In the genomic region with DNA sequence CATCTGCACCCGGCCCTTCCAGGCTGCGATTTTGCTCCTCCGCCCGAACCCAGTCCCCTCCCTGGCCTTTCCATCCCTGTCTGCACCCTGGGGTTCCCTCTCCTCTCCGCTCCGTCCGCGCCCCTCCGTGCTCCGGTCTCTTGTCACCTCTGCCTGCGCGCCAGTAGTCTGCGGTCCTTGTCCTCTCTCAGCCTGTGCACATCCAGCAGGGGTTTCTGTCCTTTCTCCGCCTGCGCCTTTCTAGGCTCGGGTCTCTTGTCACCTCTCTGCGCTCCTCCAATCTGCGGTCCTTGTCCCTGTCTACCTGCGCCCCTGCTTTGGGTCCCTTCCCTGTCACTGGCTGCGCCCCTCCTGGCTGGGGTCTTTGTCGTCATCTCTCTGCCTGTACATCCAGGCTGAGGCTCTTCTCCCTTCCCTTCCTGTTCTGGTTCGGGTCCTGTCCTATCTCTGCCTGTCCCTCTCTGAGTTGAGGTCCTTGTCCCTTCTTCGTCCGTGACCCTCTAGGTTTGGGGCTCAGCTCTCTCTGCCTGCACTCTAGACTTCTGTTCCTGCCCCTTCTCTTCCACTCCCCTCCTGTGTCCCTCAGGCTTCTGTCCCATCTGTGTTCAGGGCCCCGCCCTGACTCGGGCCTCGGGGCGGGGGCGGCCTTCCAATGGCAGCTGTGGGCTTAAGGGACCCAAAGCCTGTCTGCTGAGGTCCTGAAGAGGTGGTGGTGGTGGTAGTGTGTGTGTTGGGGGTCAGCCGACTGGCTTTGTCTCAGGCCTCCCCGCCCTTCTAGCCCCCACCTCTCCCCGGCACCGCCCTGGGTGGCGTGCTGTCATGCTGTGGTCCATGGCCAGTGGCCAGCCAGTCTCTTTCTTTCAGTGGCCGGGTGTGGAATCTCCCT, we compare ENCODE assay signal across 8 mouse cellular contexts. TPM values are rescaled to one million over a fixed set of nuclear protein-coding genes. Genes with fewer than 3 reads are reported as not detected.
DNase-seq lines count a peak whose midpoint lies in the region; ATAC-seq and TF ChIP-seq lines count a peak whose summit lies in the region.

No protein-coding gene starts in this region.

- DNase-seq in layer of hippocampus, adult 2 months (ENCODE audit: low spot score in 2 of 2): no peak
- DNase-seq in layer of hippocampus, adult 9-10 months (ENCODE audit: low spot score): no peak
- peak; percentile 68 for DNase-seq in cerebellum, adult 11 months
- DNase-seq in heart, postnatal 36 days: peak; percentile 74 to 82
- peak; percentile 33 to 36 for DNase-seq in layer of hippocampus, postnatal 14 days (ENCODE audit: low spot score in 2 of 2)

- no peak for TF ChIP-seq CTCF in layer of hippocampus, adult 2 months (conservative IDR thresholded peaks at IDR 0.05)

- WGBS in forebrain, embryonic 13.5 days: 1% methylated on average over 35 of the region's 35 CpGs
- WGBS in macrophage (ENCODE audit: missing documents): 12% methylated on average over 35 of the region's 35 CpGs
- WGBS in stomach, embryonic 14.5 days: 1% methylated on average over 35 of the region's 35 CpGs

- no peaks in the 10 kb centered on the region for H3K27me3 ChIP-seq in forebrain, embryonic 13.5 days
- H3K27me3 ChIP-seq in stomach, embryonic 14.5 days (ENCODE audit: control insufficient read depth, insufficient read depth, low read length): no peaks in the 10 kb centered on the region

- no peaks in the 10 kb centered on the region for H3K9me3 ChIP-seq in forebrain, embryonic 13.5 days (replicated peaks)
- no peaks in the 10 kb centered on the region for H3K9me3 ChIP-seq in stomach, embryonic 14.5 days (ENCODE audit: control insufficient read depth, low read depth, low read length)

- intact Hi-C loops in heart, postnatal 36 days (cut with DNase I): loop anchor here (5.0 kb wide), 1 partner anchor 198 kb away; no protein-coding TSS in a partner anchor

- H3K4me2 ChIP-seq in forebrain, embryonic 13.5 days: peak overlapping the region; percentile 97
- peak overlapping the region; percentile 98 for H3K4me2 ChIP-seq in stomach, embryonic 14.5 days (replicated peaks; ENCODE audit: low read depth, low read length)

- H3K27ac ChIP-seq in layer of hippocampus, adult 2 months: peak overlapping the region; percentile 100
- H3K27ac ChIP-seq in forebrain, embryonic 13.5 days: peak overlapping the region; percentile 93
- H3K27ac ChIP-seq in macrophage: peak overlapping the region; percentile 73
- peak overlapping the region; percentile 85 for H3K27ac ChIP-seq in stomach, embryonic 14.5 days (ENCODE audit: low read length)

- peak overlapping the region; percentile 99 for H3K9ac ChIP-seq in forebrain, embryonic 13.5 days
- peak overlapping the region; percentile 97 for H3K9ac ChIP-seq in stomach, embryonic 14.5 days (replicated peaks; ENCODE audit: low read depth, low read length)

- peaks cover 55% of the 10 kb centered on the region for H3K79me2 ChIP-seq in macrophage (ENCODE audit: inconsistent target)

- ATAC-seq in forebrain, embryonic 13.5 days: peak; percentile 61
- peak; percentile 29; the same call in 1 of the 2 replicates for ATAC-seq in stomach, embryonic 14.5 days (ENCODE audit: insufficient number of reproducible peaks, insufficient read depth, low FRiP score, low read depth)

- peaks cover 45% of the 10 kb centered on the region for H3K4me1 ChIP-seq in forebrain, embryonic 13.5 days
- H3K4me1 ChIP-seq in stomach, embryonic 14.5 days (ENCODE audit: control insufficient read depth, insufficient read depth, low read length): peaks cover 22% of the 10 kb centered on the region

- H3K36me3 ChIP-seq in forebrain, embryonic 13.5 days (ENCODE audit: poor library complexity, severe bottlenecking): peaks cover 12% of the 10 kb centered on the region
- 0 out of 2 replicates have a peak, but pooled peaks cover 11% of the 10 kb centered on the region for H3K36me3 ChIP-seq in macrophage (ENCODE audit: inconsistent target)
- H3K36me3 ChIP-seq in stomach, embryonic 14.5 days (ENCODE audit: control insufficient read depth, insufficient read depth, low read length): no peaks in the 10 kb centered on the region; the same call in 1 of the 2 replicates

- peak overlapping the region; percentile 72 for H3K4me3 ChIP-seq in layer of hippocampus, adult 2 months
- H3K4me3 ChIP-seq in forebrain, embryonic 13.5 days: peak overlapping the region; percentile 94
- peak overlapping the region; percentile 100 for H3K4me3 ChIP-seq in macrophage (ENCODE audit: inconsistent target)
- H3K4me3 ChIP-seq in stomach, embryonic 14.5 days (ENCODE audit: low read depth, low read length): peak overlapping the region; percentile 91

RNA-seq across cellular contexts. Expression of gene Klc1, which starts 0.8 kb away (rescaled TPM):
- total RNA-seq in layer of hippocampus, adult 2 months (2021): 100 to 1,000 TPM; 654 to 684 TPM
- polyA plus RNA-seq in forebrain, embryonic 13.5 days (2015; fragmentation: Nextera tagmentation; extraction: Ambion mirVana): 319 and 339 TPM in 2 replicates
- total RNA-seq in heart, postnatal 36 days (2021): 10 to 100 TPM; 84.4 to 94.2 TPM
- 100 to 1,000 TPM; 826 to 832 TPM for total RNA-seq in layer of hippocampus, postnatal 14 days (2021)
- total RNA-seq in macrophage (2018; cell fraction: chromatin; rRNA removed): 100 to 1,000 TPM; 209 to 782 (median 387) TPM
- total RNA-seq in macrophage (2018; cell fraction: cytosol; rRNA removed): 10 to 100 TPM; 52.3 to 86.8 (median 72.7) TPM
- total RNA-seq in macrophage (2018; cell fraction: nucleus; rRNA removed): 100 to 1,000 TPM in 25 of 26 experiments, 10 to 100 TPM in 1; 84.1 to 254 (median 153) TPM
- polyA plus RNA-seq in macrophage (2018): 70.3 to 119 TPM (median 70.6 TPM) in 3 replicates
- polyA plus RNA-seq in stomach, embryonic 14.5 days (2014; fragmentation: Nextera tagmentation; extraction: Ambion mirVana): 111 and 120 TPM in 2 replicates

RNA-seq across cellular contexts. Expression of gene Apopt1, which starts 46.4 kb away (rescaled TPM):
- total RNA-seq in layer of hippocampus, adult 2 months (2021): 10 to 100 TPM; 35.7 to 36.8 TPM
- polyA plus RNA-seq in forebrain, embryonic 13.5 days (2015; fragmentation: Nextera tagmentation; extraction: Ambion mirVana): 52.6 and 56.2 TPM in 2 replicates
- 10 to 100 TPM; 38.4 to 40.6 TPM for total RNA-seq in heart, postnatal 36 days (2021)
- total RNA-seq in layer of hippocampus, postnatal 14 days (2021): 10 to 100 TPM; 38.5 to 40.0 TPM
- total RNA-seq in macrophage (2018; cell fraction: chromatin; rRNA removed): 10 to 100 TPM in 19 of 26 experiments, 1 to 10 TPM in 7; 5.3 to 34.1 (median 17.7) TPM
- total RNA-seq in macrophage (2018; cell fraction: cytosol; rRNA removed): 10 to 100 TPM; 20.9 to 34.0 (median 27.7) TPM
- total RNA-seq in macrophage (2018; cell fraction: nucleus; rRNA removed): 10 to 100 TPM in 14 of 26 experiments, 1 to 10 TPM in 12; 4.4 to 26.4 (median 12.6) TPM
- 25.8 to 45.9 TPM (median 27.0 TPM) in 3 replicates for polyA plus RNA-seq in macrophage (2018)
- 56.1 and 60.8 TPM in 2 replicates for polyA plus RNA-seq in stomach, embryonic 14.5 days (2014; fragmentation: Nextera tagmentation; extraction: Ambion mirVana)

RNA-seq across cellular contexts. Expression of gene Bag5, which starts 46.4 kb away (rescaled TPM):
- 10 to 100 TPM; 50.6 to 50.9 TPM for total RNA-seq in layer of hippocampus, adult 2 months (2021)
- polyA plus RNA-seq in forebrain, embryonic 13.5 days (2015; fragmentation: Nextera tagmentation; extraction: Ambion mirVana): 62.1 and 62.8 TPM in 2 replicates
- 10 to 100 TPM; 19.5 to 20.4 TPM for total RNA-seq in heart, postnatal 36 days (2021)
- total RNA-seq in layer of hippocampus, postnatal 14 days (2021): 10 to 100 TPM; 42.0 to 44.4 TPM
- total RNA-seq in macrophage (2018; cell fraction: chromatin; rRNA removed): 10 to 100 TPM in 5 of 26 experiments, 1 to 10 TPM in 21; 1.9 to 11.0 (median 6.1) TPM
- 10 to 100 TPM; 10.4 to 21.8 (median 16.3) TPM for total RNA-seq in macrophage (2018; cell fraction: cytosol; rRNA removed)
- 10 to 100 TPM in 16 of 26 experiments, 1 to 10 TPM in 10; 6.3 to 21.7 (median 11.4) TPM for total RNA-seq in macrophage (2018; cell fraction: nucleus; rRNA removed)
- polyA plus RNA-seq in macrophage (2018): 17.0 to 24.0 TPM (median 23.4 TPM) in 3 replicates
- polyA plus RNA-seq in stomach, embryonic 14.5 days (2014; fragmentation: Nextera tagmentation; extraction: Ambion mirVana): 49.8 and 58.0 TPM in 2 replicates

RNA-seq across cellular contexts. Expression of gene Xrcc3, which starts 54.3 kb away (rescaled TPM):
- 1 to 10 TPM; 3.2 to 4.2 TPM for total RNA-seq in layer of hippocampus, adult 2 months (2021)
- polyA plus RNA-seq in forebrain, embryonic 13.5 days (2015; fragmentation: Nextera tagmentation; extraction: Ambion mirVana): 5.5 and 6.6 TPM in 2 replicates
- total RNA-seq in heart, postnatal 36 days (2021): 1 to 10 TPM in 1 of 2 experiments, under 1 TPM in 1; 0.76 to 1.9 TPM
- total RNA-seq in layer of hippocampus, postnatal 14 days (2021): 1 to 10 TPM; 3.0 to 3.9 TPM
- 10 to 100 TPM in 1 of 26 experiments, 1 to 10 TPM in 23, under 1 TPM in 1, not detected in 1; 0.75 to 11.5 (median 3.8) TPM for total RNA-seq in macrophage (2018; cell fraction: chromatin; rRNA removed)
- total RNA-seq in macrophage (2018; cell fraction: cytosol; rRNA removed): 1 to 10 TPM in 12 of 26 experiments, under 1 TPM in 14; 0.19 to 1.8 (median 0.94) TPM
- total RNA-seq in macrophage (2018; cell fraction: nucleus; rRNA removed): 1 to 10 TPM in 20 of 26 experiments, under 1 TPM in 6; 0.35 to 10.0 (median 1.9) TPM
- polyA plus RNA-seq in macrophage (2018): 0.75 to 4.9 TPM (median 1.3 TPM) in 3 replicates
- 13.7 and 15.4 TPM in 2 replicates for polyA plus RNA-seq in stomach, embryonic 14.5 days (2014; fragmentation: Nextera tagmentation; extraction: Ambion mirVana)

RNA-seq across cellular contexts. Expression of gene Zfyve21, which starts 54.6 kb away (rescaled TPM):
- 10 to 100 TPM; 20.0 to 20.6 TPM for total RNA-seq in layer of hippocampus, adult 2 months (2021)
- 42.4 and 45.6 TPM in 2 replicates for polyA plus RNA-seq in forebrain, embryonic 13.5 days (2015; fragmentation: Nextera tagmentation; extraction: Ambion mirVana)
- 10 to 100 TPM; 65.3 to 66.5 TPM for total RNA-seq in heart, postnatal 36 days (2021)
- total RNA-seq in layer of hippocampus, postnatal 14 days (2021): 10 to 100 TPM; 17.3 to 20.4 TPM
- 10 to 100 TPM in 8 of 26 experiments, 1 to 10 TPM in 18; 1.5 to 24.7 (median 5.8) TPM for total RNA-seq in macrophage (2018; cell fraction: chromatin; rRNA removed)
- 10 to 100 TPM in 9 of 26 experiments, 1 to 10 TPM in 17; 4.7 to 15.3 (median 7.5) TPM for total RNA-seq in macrophage (2018; cell fraction: cytosol; rRNA removed)
- 10 to 100 TPM in 3 of 26 experiments, 1 to 10 TPM in 22, under 1 TPM in 1; 0.58 to 15.8 (median 4.8) TPM for total RNA-seq in macrophage (2018; cell fraction: nucleus; rRNA removed)
- 5.7 to 14.3 TPM (median 12.7 TPM) in 3 replicates for polyA plus RNA-seq in macrophage (2018)
- 129 and 135 TPM in 2 replicates for polyA plus RNA-seq in stomach, embryonic 14.5 days (2014; fragmentation: Nextera tagmentation; extraction: Ambion mirVana)

Comparison
In these comparisons a context has a peak if more than half of its experiments do, and no peak if none do; other contexts are left out.
1. DNase-seq: peak in cerebellum, adult 11 months (single experiment), heart, postnatal 36 days (2 of 2) and layer of hippocampus, postnatal 14 days (2 of 2); none in layer of hippocampus, adult 2 months (0 of 2) and layer of hippocampus, adult 9-10 months (single experiment).
2. RNA of gene Klc1, which starts 0.8 kb away (total RNA-seq): 826 to 832 TPM in layer of hippocampus, postnatal 14 days and 654 to 684 TPM in layer of hippocampus, adult 2 months; 84.4 to 94.2 TPM in heart, postnatal 36 days; every median in the first group is over 4 times any median in the second.
3. Peak in every context shown above with its lines, with median percentiles within 50 percentile points of each other: H3K27ac ChIP-seq and H3K4me3 ChIP-seq.